Mouse (Mus musculus) brain, adult 2 months (tissue): ENCODE measurements at regions not wholly inside any gene's neighbourhood (a gene's known extent, or its start where the extent isn't known, plus 50 kb on each side); places are given as distances from the start of the nearest gene placed in this dataset.

Experiments
- DNase-seq: peaks from one replicate; pipeline ENCODE4 v3.0.0; 2011; ENCODE audit warnings: low read depth, low spot score

GRCm38 (mm10) chr2:92856047-92856446, 58.9 kb upstream of the Syt13 start:
- no peak for DNase-seq

- DNase-seq: no peak
These were observed 54.2 kb upstream of the Syt13 start for GRCm38 (mm10) chr2:92860502-92861197.
